Mouse (Mus musculus) bone marrow macrophage, adult 2 months (primary cell): ENCODE measurements at regions not wholly inside any gene's neighbourhood (a gene's known extent, or its start where the extent isn't known, plus 50 kb on each side); places are given as distances from the start of the nearest gene placed in this dataset.

Experiments
- H3K27ac ChIP-seq: 2 replicates; pipeline ENCODE4 v1.5.1; 2012; ENCODE audit warnings: low read depth, low read length; ENCODE audit not compliant: insufficient read depth
- H3K4me1 ChIP-seq: 2 replicates; pipeline ENCODE4 v1.6.1; 2012; ENCODE audit warnings: low read length; ENCODE audit not compliant: control insufficient read depth, insufficient read depth
- H3K4me3 ChIP-seq: 2 replicates; pipeline ENCODE4 v1.5.1; 2012; ENCODE audit warnings: mild to moderate bottlenecking, low read length, moderate library complexity; ENCODE audit not compliant: insufficient read depth
- CTCF ChIP-seq: IDR thresholded peaks from 2 replicates; pipeline ENCODE4 v1.5.1; 2012; ENCODE audit warnings: low read depth, mild to moderate bottlenecking, low read length, moderate library complexity
- POLR2A ChIP-seq: IDR thresholded peaks from 2 replicates; pipeline ENCODE4 v1.6.1; 2012; ENCODE audit warnings: mild to moderate bottlenecking, low read depth, low read length, borderline replicate concordance

DNA sequence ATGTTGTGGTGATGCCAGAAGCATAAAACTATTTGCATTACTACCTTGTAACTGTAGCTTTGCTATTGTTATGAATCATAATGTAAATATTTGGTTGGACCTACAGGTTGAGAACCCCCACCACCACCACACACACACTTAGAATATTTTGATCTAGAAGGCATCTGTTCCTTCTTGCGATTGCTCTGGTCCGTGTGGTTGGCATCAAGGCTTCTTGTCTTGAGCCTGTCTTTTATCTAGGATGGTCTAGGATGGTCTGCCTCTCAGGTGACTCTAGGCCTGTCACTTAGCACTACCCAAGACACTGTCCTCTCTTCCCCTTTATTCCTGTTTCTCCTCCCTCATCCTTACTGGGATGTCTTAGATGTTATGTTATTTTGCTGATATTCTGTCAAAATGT, 76.6 kb upstream of the Jade1 start:
- no peak overlapping the region for H3K4me3 ChIP-seq
- no peak overlapping the region for H3K27ac ChIP-seq
- H3K4me1 ChIP-seq = no peaks in the 10 kb centered on the region
- no peak for TF ChIP-seq POLR2A
- no peak for TF ChIP-seq CTCF

DNA sequence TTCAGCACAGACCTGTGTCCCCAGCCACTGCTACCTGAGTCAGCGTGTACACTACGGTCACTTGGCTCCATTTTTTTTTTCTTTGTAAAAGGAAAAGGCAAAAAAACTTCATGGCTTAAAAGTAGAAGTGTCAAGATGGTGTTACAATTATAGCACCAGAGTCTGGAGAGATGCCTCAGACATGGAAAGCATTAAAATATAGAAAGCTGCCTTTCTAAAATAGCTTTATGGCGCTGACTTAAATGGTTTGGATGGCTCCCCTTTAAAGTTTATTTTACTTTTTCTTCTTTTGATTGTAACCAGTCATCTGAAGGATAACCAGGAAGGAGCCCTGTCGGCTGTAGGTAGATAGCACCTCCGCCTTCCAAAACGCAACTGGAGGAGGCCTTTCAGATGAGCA, 79.0 kb upstream of the Jade1 start:
- no peaks in the 10 kb centered on the region for H3K4me1 ChIP-seq
- H3K4me3 ChIP-seq = no peak overlapping the region
- H3K27ac ChIP-seq = no peak overlapping the region
- TF ChIP-seq CTCF = no peak
- TF ChIP-seq POLR2A = no peak

DNA sequence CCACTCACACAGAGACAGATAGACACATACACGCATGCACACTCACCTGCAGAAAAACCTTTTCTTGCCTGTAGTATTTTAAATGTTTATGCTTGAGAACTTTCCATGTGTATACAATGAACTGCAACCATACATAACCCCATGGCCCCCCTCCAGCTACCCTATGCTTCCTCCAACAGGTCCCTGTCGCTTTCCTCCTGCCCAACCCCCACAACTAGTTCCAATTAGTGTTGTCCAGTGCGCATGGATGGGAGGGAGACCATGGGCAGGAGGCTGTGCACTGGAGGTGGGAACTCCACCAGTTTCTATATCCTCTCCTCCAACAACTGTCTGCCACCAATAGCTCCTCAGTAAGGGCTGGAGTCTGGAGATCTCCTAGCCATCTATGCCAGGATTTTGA, 82.9 kb upstream of the Jade1 start:
- peaks cover 5% of the 10 kb centered on the region for H3K4me1 ChIP-seq
- no peak overlapping the region for H3K27ac ChIP-seq
- no peak for TF ChIP-seq POLR2A
- no peak for TF ChIP-seq CTCF
- no peak overlapping the region for H3K4me3 ChIP-seq

DNA sequence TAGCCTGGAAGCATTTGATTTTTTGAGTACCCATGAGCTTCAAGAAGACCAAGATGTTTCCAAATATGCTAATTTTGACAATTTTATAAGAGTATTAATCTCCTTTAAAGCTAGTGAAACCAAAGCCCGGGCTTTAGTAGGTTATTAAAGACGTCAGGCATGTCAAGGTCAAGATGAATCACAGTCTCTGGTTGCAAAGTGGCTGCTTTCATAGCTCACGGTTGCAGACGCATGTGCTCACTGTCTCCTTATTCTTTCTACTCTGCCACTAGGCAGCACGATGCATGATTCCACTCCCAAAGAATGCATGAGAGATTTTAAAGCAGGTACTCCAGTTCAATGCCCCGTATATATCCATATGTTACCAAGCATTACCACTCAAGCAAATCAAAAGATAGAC, 86.4 kb upstream of the Jade1 start:
- Histone ChIP-seq H3K27ac (no peak overlapping the region), H3K4me1 (peaks cover 14% of the 10 kb centered on the region), H3K4me3 (no peak overlapping the region)
- TF ChIP-seq CTCF = no peak
- TF ChIP-seq POLR2A = no peak

DNA sequence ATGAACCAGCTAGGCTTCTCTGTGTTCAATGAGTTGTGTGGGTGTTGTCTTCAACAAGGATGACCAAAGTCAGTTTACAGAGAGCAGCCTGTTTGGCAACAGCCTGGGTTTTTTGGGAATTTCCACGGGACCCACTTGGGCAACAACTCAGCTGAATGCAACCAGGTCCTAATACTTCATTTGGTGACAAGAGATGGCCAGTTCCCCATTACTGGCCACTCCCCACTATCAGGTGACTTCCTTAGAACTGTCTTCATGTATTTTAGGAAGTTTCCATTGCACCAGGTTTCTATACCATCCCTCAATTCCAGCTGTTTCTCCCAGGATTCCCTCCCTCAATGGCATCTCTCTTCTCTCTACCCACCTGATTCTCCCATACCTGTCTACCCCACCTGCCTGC, 87.7 kb upstream of the Jade1 start:
- Histone ChIP-seq H3K4me1 (peaks cover 14% of the 10 kb centered on the region), H3K4me3 (no peak overlapping the region), H3K27ac (no peak overlapping the region)
- TF ChIP-seq CTCF (no peak), POLR2A (no peak)

DNA sequence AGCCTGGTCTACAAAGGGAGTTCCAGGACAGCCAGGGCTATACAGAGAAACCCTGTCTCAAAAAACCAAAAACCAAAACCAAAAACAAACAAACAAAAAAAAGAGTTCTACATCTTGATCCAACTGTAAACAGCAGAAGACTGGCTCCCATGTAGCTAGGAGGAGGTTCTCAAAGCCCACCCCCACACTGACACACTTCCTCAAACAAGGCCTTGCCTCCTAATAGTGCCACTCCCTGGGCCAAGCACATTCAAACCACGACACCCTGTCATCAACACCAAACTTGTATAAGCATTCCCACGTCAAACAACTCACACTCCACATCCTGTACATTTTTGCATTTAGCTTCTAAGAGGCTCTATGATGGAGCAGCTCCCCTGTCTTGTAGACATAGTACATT, 89.6 kb upstream of the Jade1 start:
- no peak overlapping the region for H3K27ac ChIP-seq
- H3K4me1 ChIP-seq = peaks cover 14% of the 10 kb centered on the region
- TF ChIP-seq POLR2A (no peak), CTCF (no peak)

DNA sequence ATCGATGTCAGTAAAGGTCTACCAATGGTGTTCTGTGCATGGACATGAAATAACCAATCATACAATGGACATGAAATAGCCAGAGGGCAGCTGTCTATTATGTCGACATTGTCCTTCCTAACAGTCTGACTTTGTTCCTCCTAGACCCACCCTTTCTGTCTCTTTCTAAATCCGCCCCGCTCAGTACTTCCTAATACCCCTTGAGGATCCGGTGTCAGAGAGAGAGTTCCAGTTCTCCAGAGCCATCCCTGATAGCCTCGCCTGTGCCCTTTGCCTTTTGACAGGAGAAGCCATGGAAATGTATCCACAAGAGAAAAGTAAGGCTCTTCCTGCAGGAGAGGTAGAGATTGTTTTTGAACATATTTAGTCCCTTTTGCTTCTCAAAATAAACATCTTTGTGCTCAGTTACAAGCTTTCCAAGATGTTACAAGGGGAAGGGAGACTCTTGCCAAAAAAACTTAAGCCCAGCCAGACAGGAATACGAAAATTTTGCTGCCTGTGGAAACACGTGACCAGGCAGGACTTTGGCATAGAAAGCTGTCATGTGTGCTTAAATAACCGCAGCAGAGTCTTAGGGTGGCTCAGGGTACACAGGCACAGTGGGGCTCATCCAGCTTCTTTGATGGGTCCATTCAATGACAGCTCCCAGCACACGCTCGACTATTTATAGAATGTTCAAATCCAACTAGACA, 92.4 kb upstream of the Jade1 start:
- no peak overlapping the region for H3K4me3 ChIP-seq
- peaks cover 14% of the 10 kb centered on the region for H3K4me1 ChIP-seq
- no peak overlapping the region for H3K27ac ChIP-seq
- TF ChIP-seq POLR2A = no peak
- TF ChIP-seq CTCF = no peak

More for the DNA sequence above, 89.6 kb upstream of the Jade1 start:
- H3K4me3 ChIP-seq = no peak overlapping the region

DNA sequence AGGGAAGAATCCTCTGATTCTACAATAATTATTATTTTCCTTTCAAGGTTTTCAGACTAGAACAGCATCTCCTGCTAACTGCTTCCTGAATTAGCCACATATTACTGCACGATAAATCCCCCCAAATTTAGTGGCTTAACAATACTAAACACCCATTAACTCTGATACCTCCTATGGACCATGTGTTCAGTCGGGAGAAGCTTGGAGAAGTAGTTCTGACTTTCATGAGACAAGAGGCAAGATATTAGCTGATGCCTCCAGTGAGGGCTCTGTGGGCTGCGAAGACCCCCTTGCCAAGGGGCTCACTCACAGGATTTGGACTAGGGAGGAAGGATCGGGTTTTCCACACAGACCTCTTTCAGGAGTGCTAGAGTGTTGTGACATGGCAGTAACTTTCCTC, 95.4 kb upstream of the Jade1 start:
- no peak overlapping the region for H3K27ac ChIP-seq
- no peak overlapping the region for H3K4me3 ChIP-seq
- TF ChIP-seq POLR2A = no peak
- TF ChIP-seq CTCF = no peak

DNA sequence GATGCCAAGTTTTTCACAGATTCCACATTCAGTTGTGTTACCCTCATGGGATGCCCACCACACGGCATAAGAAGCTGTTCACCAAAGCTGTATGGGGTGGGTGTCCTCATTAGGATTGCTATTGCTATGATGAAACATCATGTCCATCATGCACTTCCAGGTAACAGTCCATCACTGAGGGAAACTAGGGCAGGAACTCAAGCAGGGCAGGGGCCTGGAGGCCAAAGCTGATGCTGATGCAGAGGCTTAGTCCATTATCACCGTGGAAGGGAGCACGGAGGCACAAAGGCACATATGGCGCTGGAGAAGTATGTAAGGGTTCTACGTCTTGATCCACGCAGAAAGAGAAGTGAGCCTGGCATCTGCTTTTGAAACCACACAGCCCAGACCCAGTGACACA, 97.4 kb upstream of the Jade1 start:
- no peak overlapping the region for H3K27ac ChIP-seq
- no peak overlapping the region for H3K4me3 ChIP-seq
- H3K4me1 ChIP-seq = no peaks in the 10 kb centered on the region
- no peak for TF ChIP-seq POLR2A
- no peak for TF ChIP-seq CTCF

More for the DNA sequence above, 95.4 kb upstream of the Jade1 start:
- H3K4me1 ChIP-seq = no peaks in the 10 kb centered on the region

DNA sequence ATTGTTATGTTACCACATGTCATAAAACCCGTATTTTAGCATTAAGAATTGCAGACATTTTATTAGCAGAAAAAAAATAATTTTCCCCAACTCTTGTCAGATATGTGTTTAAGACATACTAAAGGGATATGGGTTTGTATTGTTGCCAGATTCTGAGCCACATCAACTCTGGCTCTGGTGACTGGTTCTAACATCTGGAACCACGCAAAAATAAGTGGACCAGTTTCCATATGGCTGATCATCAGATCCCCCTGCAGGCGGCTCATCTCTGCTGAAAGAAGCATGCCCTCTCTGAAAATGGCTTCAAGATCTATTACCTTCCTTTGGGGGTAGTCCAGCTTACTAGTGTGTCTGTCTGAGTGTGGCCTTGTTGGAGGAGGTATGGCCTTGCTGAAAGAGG, 102.0 kb upstream of the Jade1 start:
- H3K4me1 ChIP-seq = no peaks in the 10 kb centered on the region
- TF ChIP-seq CTCF (no peak), POLR2A (no peak)

DNA sequence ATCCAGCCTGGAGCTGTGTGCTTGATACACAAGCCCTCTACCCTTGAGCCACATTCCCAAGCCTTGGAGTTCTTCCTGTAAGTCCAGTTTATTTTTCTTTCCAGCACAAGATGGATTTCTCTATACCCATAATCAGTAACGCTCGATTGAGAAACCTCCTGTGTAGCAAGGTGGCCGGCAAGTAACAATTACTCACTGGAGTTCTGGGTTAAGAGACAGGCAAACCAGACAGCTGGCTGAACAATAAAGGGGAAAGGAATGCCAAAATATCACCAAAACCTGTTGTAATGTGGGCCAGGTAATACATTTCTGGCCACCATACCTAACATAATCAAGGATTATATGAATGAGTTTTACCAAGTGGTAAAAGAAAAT, 102.8 kb upstream of the Jade1 start:
- no peaks in the 10 kb centered on the region for H3K4me1 ChIP-seq
- TF ChIP-seq POLR2A (no peak), CTCF (no peak)
- H3K27ac ChIP-seq = no peak overlapping the region
- H3K4me3 ChIP-seq = no peak overlapping the region

More for the DNA sequence above, 102.0 kb upstream of the Jade1 start:
- no peak overlapping the region for H3K4me3 ChIP-seq
- no peak overlapping the region for H3K27ac ChIP-seq
